Mouse (Mus musculus) ES-Bruce4 (cell line): ENCODE results near the gene Nutf2-ps1. TPM values are rescaled to one million over a fixed set of nuclear protein-coding genes. Genes with fewer than 3 reads are reported as not detected.

ENCODE experiments used
- H3K27ac ChIP-seq: 2 replicates; pipeline ENCODE4 v1.5.1; 2012; ENCODE audit warnings: low read length, inconsistent platforms; ENCODE audit not compliant: insufficient read depth
- H3K27me3 ChIP-seq: 2 replicates; pipeline ENCODE4 v1.6.1; 2012; ENCODE audit warnings: mild to moderate bottlenecking, low read length, inconsistent platforms; ENCODE audit not compliant: control insufficient read depth, poor library complexity, insufficient read depth, severe bottlenecking
- H3K36me3 ChIP-seq: 2 replicates; pipeline ENCODE4 v1.6.1; 2012; ENCODE audit warnings: inconsistent platforms, mild to moderate bottlenecking, low read length, moderate library complexity; ENCODE audit not compliant: control insufficient read depth, poor library complexity, insufficient read depth, severe bottlenecking
- H3K4me1 ChIP-seq: one replicate; pipeline ENCODE4 v1.8.1; 2011; ENCODE audit warnings: low read length; ENCODE audit not compliant: control insufficient read depth, insufficient read depth
- H3K4me3 ChIP-seq: 2 replicates; pipeline ENCODE4 v1.5.1; 2011; ENCODE audit warnings: low read depth, mild to moderate bottlenecking, low read length
- H3K9ac ChIP-seq: 2 replicates; pipeline ENCODE4 v1.6.1; 2012; ENCODE audit warnings: low read depth, mild to moderate bottlenecking, inconsistent platforms; ENCODE audit not compliant: poor library complexity, severe bottlenecking
- H3K9me3 ChIP-seq: replicated peaks from 2 replicates; pipeline ENCODE4 v1.6.1; 2012; ENCODE audit warnings: mild to moderate bottlenecking, low read length, inconsistent platforms; ENCODE audit not compliant: control insufficient read depth, poor library complexity, insufficient read depth, severe bottlenecking
- CTCF ChIP-seq: IDR thresholded peaks from one replicate; pipeline ENCODE4 v1.8.1; 2011; ENCODE audit warnings: low read depth, low read length
- EP300 ChIP-seq: IDR thresholded peaks from 2 replicates; pipeline ENCODE4 v1.6.1; 2011; ENCODE audit warnings: low read depth, low read length; ENCODE audit not compliant: insufficient read depth
- POLR2A ChIP-seq: IDR thresholded peaks from one replicate; pipeline ENCODE4 v1.8.1; 2011; ENCODE audit warnings: low read length; ENCODE audit not compliant: insufficient read depth
- polyA plus RNA-seq: library from polyadenylated mRNA; stranded (reverse); fragments of >200 nt; gene quantifications from 2 replicates; pipeline ENCODE4 v1.2.4, GENCODE M21; 2011; ENCODE audit warnings: low read depth; ENCODE audit not compliant: missing spikeins, insufficient read depth, insufficient read length

The Nutf2-ps1 gene
- polyA plus RNA-seq, 1 experiment: 422 TPM

- Histone ChIP-seq H3K4me3 (no peak overlapping the region), H3K27ac (no peak overlapping the region), H3K9me3 (peaks cover 8% of the 10 kb centered on the region; the same call in 1 of the 2 replicates), H3K9ac (no peak overlapping the region), H3K27me3 (no peaks in the 10 kb centered on the region), H3K4me1 (peaks cover 5% of the 10 kb centered on the region), H3K36me3 (no peaks in the 10 kb centered on the region)
- no peak for TF ChIP-seq EP300
- TF ChIP-seq POLR2A: no peak
- no peak for TF ChIP-seq CTCF
Observed at GRCm38 (mm10) chr19:53577025-53577800, 11.7 kb downstream of the Nutf2-ps1 start.

GRCm38 (mm10) chr19:53576061-53576460 lies 12.8 kb downstream of the Nutf2-ps1 start:
- Histone ChIP-seq H3K9me3 (peaks cover 8% of the 10 kb centered on the region; the same call in 1 of the 2 replicates), H3K36me3 (no peaks in the 10 kb centered on the region), H3K27me3 (no peaks in the 10 kb centered on the region), H3K9ac (no peak overlapping the region), H3K4me3 (no peak overlapping the region), H3K27ac (no peak overlapping the region), H3K4me1 (peaks cover 5% of the 10 kb centered on the region)
- TF ChIP-seq CTCF: no peak
- no peak for TF ChIP-seq EP300
- TF ChIP-seq POLR2A: no peak

- no peaks in the 10 kb centered on the region for H3K27me3 ChIP-seq
- H3K27ac ChIP-seq: no peak overlapping the region
- H3K9ac ChIP-seq: no peak overlapping the region
- peaks cover 5% of the 10 kb centered on the region; the same call in 1 of the 2 replicates for H3K9me3 ChIP-seq
- TF ChIP-seq EP300 (no peak), CTCF (no peak), POLR2A (no peak)
- no peak overlapping the region for H3K4me3 ChIP-seq
- peaks cover 5% of the 10 kb centered on the region for H3K4me1 ChIP-seq
- H3K36me3 ChIP-seq: no peaks in the 10 kb centered on the region
Observed at GRCm38 (mm10) chr19:53575296-53576010, 13.4 kb downstream of the Nutf2-ps1 start.

GRCm38 (mm10) chr19:53574546-53574945 lies 14.3 kb downstream of the Nutf2-ps1 start:
- Histone ChIP-seq H3K4me1 (peaks cover 5% of the 10 kb centered on the region), H3K9me3 (no peaks in the 10 kb centered on the region), H3K4me3 (no peak overlapping the region), H3K9ac (no peak overlapping the region), H3K27ac (no peak overlapping the region), H3K36me3 (no peaks in the 10 kb centered on the region), H3K27me3 (no peaks in the 10 kb centered on the region)
- TF ChIP-seq EP300 (no peak), POLR2A (no peak), CTCF (no peak)

- Histone ChIP-seq H3K4me1 (peaks cover 5% of the 10 kb centered on the region), H3K36me3 (no peaks in the 10 kb centered on the region), H3K27ac (no peak overlapping the region), H3K4me3 (no peak overlapping the region), H3K9me3 (no peaks in the 10 kb centered on the region), H3K27me3 (no peaks in the 10 kb centered on the region), H3K9ac (no peak overlapping the region)
- no peak for TF ChIP-seq CTCF
- no peak for TF ChIP-seq EP300
- no peak for TF ChIP-seq POLR2A
Observed at GRCm38 (mm10) chr19:53574131-53574530, 14.7 kb downstream of the Nutf2-ps1 start.

- Histone ChIP-seq H3K4me3 (no peak overlapping the region), H3K4me1 (peaks cover 5% of the 10 kb centered on the region), H3K9ac (no peak overlapping the region), H3K27ac (no peak overlapping the region), H3K9me3 (no peaks in the 10 kb centered on the region), H3K36me3 (no peaks in the 10 kb centered on the region), H3K27me3 (no peaks in the 10 kb centered on the region)
- no peak for TF ChIP-seq POLR2A
- no peak for TF ChIP-seq CTCF
- TF ChIP-seq EP300: no peak
Observed at GRCm38 (mm10) chr19:53573151-53573550, 15.7 kb downstream of the Nutf2-ps1 start.
